Mouse (Mus musculus) midbrain, embryonic 12.5 days (tissue): ENCODE measurements around the gene Cntn2. TPM values are rescaled to one million over a fixed set of nuclear protein-coding genes. Genes with fewer than 3 reads are reported as not detected.
"Not testable (repeated sequence)": the region's sequence is repeated elsewhere in the genome, so short reads cannot be mapped to it uniquely, and the experiment has no call there.

Experiments used
- ATAC-seq: fragments of 200-750 bp; cut with Nextera tagmentation; 2 replicates; pipeline ENCODE4 v1.8.0; 2017; ENCODE audit warnings: low read depth, moderate TSS enrichment, moderate library complexity; ENCODE audit not compliant: low FRiP score
- H3K27ac ChIP-seq: fragments of 300-500 bp; sonication (generic); replicated peaks from 2 replicates; pipeline ENCODE4 v1.5.1; 2016; ENCODE audit warnings: mild to moderate bottlenecking
- H3K27me3 ChIP-seq: fragments of 300-500 bp; sonication (generic); 2 replicates; pipeline ENCODE4 v1.6.1; 2016; ENCODE audit warnings: mild to moderate bottlenecking
- H3K36me3 ChIP-seq: fragments of 300-500 bp; sonication (generic); 2 replicates; pipeline ENCODE4 v1.6.1; 2016
- H3K4me1 ChIP-seq: fragments of 300-500 bp; sonication (generic); 2 replicates; pipeline ENCODE4 v1.6.1; 2016
- H3K4me2 ChIP-seq: fragments of 300-500 bp; sonication (generic); replicated peaks from 2 replicates; pipeline ENCODE4 v1.6.1; 2016; ENCODE audit warnings: mild to moderate bottlenecking, moderate library complexity
- H3K4me3 ChIP-seq: fragments of 300-500 bp; sonication (generic); 2 replicates; pipeline ENCODE4 v1.5.1; 2016; ENCODE audit warnings: mild to moderate bottlenecking
- H3K9ac ChIP-seq: fragments of 300-500 bp; sonication (generic); replicated peaks from 2 replicates; pipeline ENCODE4 v1.6.1; 2016; ENCODE audit warnings: mild to moderate bottlenecking, moderate library complexity
- H3K9me3 ChIP-seq: fragments of 300-500 bp; sonication (generic); 2 replicates; pipeline ENCODE4 v1.6.1; 2016; ENCODE audit warnings: mild to moderate bottlenecking
- WGBS: fragments of 180-500 bp; shearing (Covaris S2); methylation state at CpG from one replicate; pipeline ENCODE4 v1.1.7; 2016; 5-methylcytosine and 5-hydroxymethylcytosine counted together
- polyA plus RNA-seq: library from polyadenylated mRNA; unstranded; fragments of >200 nt; fragmentation: Nextera tagmentation; extraction: Ambion mirVana; gene quantifications from 2 replicates; pipeline ENCODE4 v1.2.1, GENCODE M21; 2016

Cntn2 gene
- polyA plus RNA-seq, 1 experiment from 2014 or later, result 109 TPM

DNA sequence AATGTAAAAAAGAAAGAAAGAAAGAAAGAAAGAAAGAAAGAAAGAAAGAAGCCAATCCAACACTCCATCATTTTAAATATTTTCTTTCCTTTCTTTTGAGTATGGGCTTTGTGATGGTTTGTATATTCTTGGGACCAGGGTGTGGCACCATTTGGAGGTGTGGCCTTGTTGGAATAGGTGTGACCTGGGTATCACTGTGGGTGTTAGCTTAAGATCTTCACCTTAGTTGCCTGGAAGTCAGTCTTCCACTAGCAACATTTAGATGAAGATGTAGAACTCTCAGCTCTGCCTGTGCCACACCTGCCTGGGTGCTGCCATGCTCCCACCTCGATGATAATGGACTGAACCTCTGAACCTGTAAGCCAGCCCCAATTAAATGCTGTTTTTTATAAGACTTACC lies 73.0 kb downstream of the Cntn2 start:
- 91% methylated on average over 1 of the region's 1 CpGs for whole genome bisulfite sequencing
- peaks cover 18% of the 10 kb centered on the region for H3K36me3 ChIP-seq
- H3K9ac ChIP-seq, H3K27ac ChIP-seq, H3K9me3 ChIP-seq, H3K4me3 ChIP-seq, H3K4me2 ChIP-seq, H3K4me1 ChIP-seq, H3K27me3 ChIP-seq, ATAC-seq: not testable (repeated sequence)

DNA sequence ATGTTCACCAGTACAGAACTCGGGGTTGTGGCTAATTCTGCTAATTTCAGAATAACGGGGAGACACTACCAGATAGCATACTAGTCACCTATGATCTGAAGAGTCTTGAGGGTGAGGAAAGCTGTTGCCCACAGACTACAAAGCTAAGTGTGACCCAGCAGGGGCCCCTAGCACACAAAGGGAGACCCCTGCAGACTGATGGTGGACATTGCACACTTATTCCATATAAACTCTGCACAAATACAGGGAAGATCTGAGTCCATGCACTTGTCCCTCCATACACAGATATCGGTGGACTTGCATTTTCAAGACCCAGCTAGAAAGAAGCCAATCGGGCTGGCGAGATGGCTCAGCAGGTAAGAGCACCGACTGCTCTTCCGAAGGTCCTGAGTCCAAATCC lies 73.5 kb downstream of the Cntn2 start:
- Histone ChIP-seq H3K4me1 (no peaks in the 10 kb centered on the region), H3K27me3 (no peaks in the 10 kb centered on the region), H3K4me3 (no peak overlapping the region), H3K27ac (no peak overlapping the region), H3K4me2 (no peak overlapping the region), H3K9me3 (no peaks in the 10 kb centered on the region), H3K9ac (no peak overlapping the region), H3K36me3 (peaks cover 21% of the 10 kb centered on the region)
- ATAC-seq, result no peak
- WGBS, result 96% methylated on average over 7 of the region's 7 CpGs

DNA sequence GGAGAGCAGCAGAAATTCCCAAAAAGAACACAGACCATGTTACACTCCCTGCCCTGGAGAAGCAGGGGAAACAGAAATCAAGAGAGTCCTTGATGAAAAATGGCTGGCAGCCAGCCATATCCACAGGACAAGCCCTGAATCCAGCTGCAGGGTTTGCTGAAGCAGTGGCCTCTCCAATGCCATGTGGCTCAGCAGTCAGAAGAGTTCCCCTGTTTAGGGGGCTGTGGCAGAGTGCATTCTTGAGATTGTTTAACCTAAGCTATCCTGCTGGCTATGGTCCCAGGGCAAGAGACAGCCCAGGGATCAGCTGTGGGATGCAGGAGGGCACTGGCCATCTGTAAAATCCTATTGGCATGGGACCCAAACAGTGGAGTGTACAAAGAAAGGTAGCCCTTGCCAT lies 74.1 kb downstream of the Cntn2 start:
- H3K36me3 ChIP-seq, result peaks cover 27% of the 10 kb centered on the region
- no peak for ATAC-seq
- H3K4me1 ChIP-seq, result no peaks in the 10 kb centered on the region
- H3K9me3 ChIP-seq, result no peaks in the 10 kb centered on the region
- H3K27ac ChIP-seq, result no peak overlapping the region
- no peaks in the 10 kb centered on the region for H3K27me3 ChIP-seq
- H3K4me2 ChIP-seq, result no peak overlapping the region
- no peak overlapping the region for H3K9ac ChIP-seq
- no peak overlapping the region for H3K4me3 ChIP-seq

DNA sequence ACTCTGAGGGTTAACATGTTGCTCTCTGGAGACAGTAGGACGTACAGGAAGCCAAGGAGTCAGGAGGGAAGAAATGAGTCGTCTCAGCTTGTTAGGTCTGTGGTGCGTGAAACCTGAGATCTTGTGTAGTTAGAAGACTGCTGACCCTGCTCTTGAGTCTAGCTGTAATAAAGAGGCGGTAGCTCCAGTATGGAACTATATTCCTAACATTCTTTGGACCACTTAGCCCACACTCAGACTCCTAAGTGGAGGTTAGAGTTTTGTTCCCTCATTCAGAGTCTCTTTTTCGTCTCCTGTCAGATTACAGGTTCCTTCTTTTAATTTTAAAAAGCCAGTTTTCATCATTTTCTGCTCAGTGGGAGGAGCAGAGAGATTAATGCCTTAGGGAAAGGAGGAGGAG lies 78.4 kb downstream of the Cntn2 start:
- Histone ChIP-seq H3K9ac (no peak overlapping the region), H3K27me3 (no peaks in the 10 kb centered on the region), H3K27ac (no peak overlapping the region), H3K36me3 (peaks cover 48% of the 10 kb centered on the region), H3K4me1 (no peaks in the 10 kb centered on the region), H3K9me3 (no peaks in the 10 kb centered on the region), H3K4me3 (no peak overlapping the region), H3K4me2 (no peak overlapping the region)
- no peak for ATAC-seq
- 87% methylated on average over 5 of the region's 5 CpGs for WGBS

Other genes starting within 250 kb of the Cntn2 start
- gene Klhdc8a, start 244.6 kb downstream of the Cntn2 start, polyA plus RNA-seq, result 5.2 and 5.4 TPM in 2 replicates
- gene Nuak2, start 227.1 kb downstream of the Cntn2 start, polyA plus RNA-seq, result 94.9 and 101 TPM in 2 replicates
- 35.4 and 36.8 TPM in 2 replicates for gene Tmcc2, start 152.0 kb downstream of the Cntn2 start, polyA plus RNA-seq
- 17.6 and 17.9 TPM in 2 replicates for gene Dstyk, start 125.7 kb downstream of the Cntn2 start, polyA plus RNA-seq
- gene Rbbp5, start 65.9 kb downstream of the Cntn2 start, polyA plus RNA-seq, result 61.4 and 62.0 TPM in 2 replicates
- gene Tmem81, start 37.0 kb downstream of the Cntn2 start, polyA plus RNA-seq, result 1.4 and 1.7 TPM in 2 replicates
- gene Nfasc, start 198.5 kb upstream of the Cntn2 start, polyA plus RNA-seq, result 32.8 and 40.8 TPM in 2 replicates